Mouse (Mus musculus) forebrain, postnatal 0 days (tissue): Measurements from ENCODE around the gene 2310034G01Rik. TPM values are rescaled to one million over a fixed set of nuclear protein-coding genes. Genes with fewer than 3 reads are reported as not detected.
A peak's percentile ranks its signal among the peaks of the same experiment; 100 is the strongest.

Source experiments
- ATAC-seq: fragments of 200-750 bp; cut with Nextera tagmentation; 2 replicates; pipeline ENCODE4 v1.8.0; 2017; ENCODE audit warnings: mild to moderate bottlenecking, moderate library complexity
- DNase-seq: peaks from one replicate; pipeline ENCODE4 v3.0.0-alpha.2; 2015
- H3K27ac ChIP-seq: fragments of 300-500 bp; sonication (generic); 2 replicates; pipeline ENCODE4 v1.5.1; 2014; ENCODE audit warnings: low read depth, mild to moderate bottlenecking, antibody characterized with exemption, low read length, moderate library complexity, mixed read lengths
- H3K27me3 ChIP-seq: fragments of 300-500 bp; sonication (generic); 2 replicates; pipeline ENCODE4 v1.6.1; 2014; ENCODE audit warnings: mild to moderate bottlenecking, low read length, mixed read lengths; ENCODE audit not compliant: insufficient read depth
- H3K36me3 ChIP-seq: fragments of 300-500 bp; sonication (generic); 2 replicates; pipeline ENCODE4 v1.6.1; 2014; ENCODE audit warnings: mild to moderate bottlenecking, moderate library complexity; ENCODE audit not compliant: insufficient read depth
- H3K4me1 ChIP-seq: fragments of 300-500 bp; sonication (generic); 2 replicates; pipeline ENCODE4 v1.6.1; 2014; ENCODE audit warnings: antibody characterized with exemption; ENCODE audit not compliant: insufficient read depth
- H3K4me2 ChIP-seq: fragments of 300-500 bp; sonication (generic); 2 replicates; pipeline ENCODE4 v1.6.1; 2014; ENCODE audit warnings: low read depth, mild to moderate bottlenecking, moderate library complexity
- H3K4me3 ChIP-seq: fragments of 300-500 bp; sonication (generic); 2 replicates; pipeline ENCODE4 v1.5.1; 2014; ENCODE audit warnings: low read depth, low read length, mixed read lengths
- H3K9ac ChIP-seq: fragments of 300-500 bp; sonication (generic); 2 replicates; pipeline ENCODE4 v1.6.1; 2014; ENCODE audit warnings: mild to moderate bottlenecking
- H3K9me3 ChIP-seq: fragments of 300-500 bp; sonication (generic); 2 replicates; pipeline ENCODE4 v1.6.1; 2016; ENCODE audit warnings: low read length
- CTCF ChIP-seq: sonication (generic); IDR thresholded peaks from 2 replicates; pipeline ENCODE4 v1.5.1; 2016; ENCODE audit warnings: antibody characterized with exemption, control low read depth, low read depth
- WGBS: fragments of 180-500 bp; shearing (Covaris S2); extraction: QIAGEN DNeasy Blood & Tissue Kit; methylation state at CpG from one replicate; pipeline ENCODE4 v1.1.7; 2014; 5-methylcytosine and 5-hydroxymethylcytosine counted together
- polyA plus RNA-seq: library from polyadenylated mRNA; unstranded; fragments of >200 nt; fragmentation: Nextera tagmentation; extraction: Ambion mirVana; gene quantifications from 2 replicates; pipeline ENCODE4 v1.2.1, GENCODE M21; 2015
- total RNA-seq: library from RNA; depleted of rRNA; stranded (reverse); fragments of >200 nt; gene quantifications from 2 replicates; pipeline ENCODE4 v1.2.3, GENCODE M21; 2014

The 2310034G01Rik gene
- total and polyA plus RNA-seq, 2 experiments from 2014 or later: 2.3 to 4.3 TPM

GRCm38 (mm10) chr19:46396109-46396508 lies 46.0 kb upstream of the 2310034G01Rik start:
- Histone ChIP-seq H3K9ac (no peak overlapping the region; the same call in 1 of the 2 replicates), H3K4me1 (peaks cover 24% of the 10 kb centered on the region)

GRCm38 (mm10) chr19:46395109-46396009 lies 45.3 kb upstream of the 2310034G01Rik start, which contains the start of gene Actr1a:
Gene Actr1a, minus strand, starts transcription at chr19:46395748.
- WGBS: 1% methylated on average over 51 of the region's 51 CpGs
- Histone ChIP-seq H3K4me2 (peak within 1 kb of the TSS; percentile 86), H3K9ac (peak within 1 kb of the TSS; percentile 99), H3K27ac (peak within 1 kb of the TSS; percentile 96), H3K4me1 (peaks cover 24% of the 10 kb centered on the region), H3K36me3 (no peaks in the 10 kb centered on the region), H3K9me3 (no peaks in the 10 kb centered on the region), H3K27me3 (no peaks in the 10 kb centered on the region), H3K4me3 (peak within 1 kb of the TSS; percentile 94)
- DNase-seq (peak; percentile 100), ATAC-seq (peak; percentile 97)
- TF ChIP-seq CTCF: no peak

More at GRCm38 (mm10) chr19:46396109-46396508, 46.0 kb upstream of the 2310034G01Rik start:
- ATAC-seq: no peak
- peak overlapping the region; percentile 51 for H3K4me2 ChIP-seq
- 11% methylated on average over 8 of the region's 8 CpGs for WGBS
- H3K36me3 ChIP-seq: peaks cover 3% of the 10 kb centered on the region; the same call in 1 of the 2 replicates
- H3K27ac ChIP-seq: no peak overlapping the region
- no peaks in the 10 kb centered on the region for H3K9me3 ChIP-seq
- H3K4me3 ChIP-seq: peak overlapping the region; percentile 94
- no peak for TF ChIP-seq CTCF
- H3K27me3 ChIP-seq: no peaks in the 10 kb centered on the region
- no peak for DNase-seq

DNA sequence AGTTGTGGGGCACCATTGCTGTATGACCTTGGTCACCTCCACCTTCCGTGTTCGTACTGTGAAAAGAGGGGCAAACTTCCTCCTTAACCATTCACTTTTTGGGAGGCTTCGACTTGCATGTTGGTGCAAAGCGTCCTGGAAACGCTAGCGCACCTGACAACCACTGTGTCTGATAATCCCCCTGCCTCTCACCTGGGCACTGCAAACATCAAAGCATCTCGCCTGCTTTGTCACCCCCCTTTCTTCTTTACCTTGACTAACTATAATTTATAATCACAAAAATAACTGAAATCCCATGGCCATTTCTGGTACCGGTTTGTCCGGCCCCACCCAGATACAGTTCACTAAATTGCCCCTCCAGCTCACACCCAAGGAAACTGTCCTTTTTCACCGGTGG lies 44.6 kb upstream of the 2310034G01Rik start:
- no peaks in the 10 kb centered on the region for H3K9me3 ChIP-seq
- DNase-seq (no peak), ATAC-seq (no peak)
- H3K27me3 ChIP-seq: no peaks in the 10 kb centered on the region
- H3K9ac ChIP-seq: peak overlapping the region; percentile 37
- H3K4me1 ChIP-seq: peaks cover 24% of the 10 kb centered on the region
- TF ChIP-seq CTCF: no peak
- H3K4me2 ChIP-seq: peak overlapping the region; percentile 86
- no peaks in the 10 kb centered on the region; the same call in 1 of the 2 replicates for H3K36me3 ChIP-seq
- peak overlapping the region; percentile 94 for H3K4me3 ChIP-seq
- H3K27ac ChIP-seq: no peak overlapping the region
- 6% methylated on average over 10 of the region's 10 CpGs for WGBS

DNA sequence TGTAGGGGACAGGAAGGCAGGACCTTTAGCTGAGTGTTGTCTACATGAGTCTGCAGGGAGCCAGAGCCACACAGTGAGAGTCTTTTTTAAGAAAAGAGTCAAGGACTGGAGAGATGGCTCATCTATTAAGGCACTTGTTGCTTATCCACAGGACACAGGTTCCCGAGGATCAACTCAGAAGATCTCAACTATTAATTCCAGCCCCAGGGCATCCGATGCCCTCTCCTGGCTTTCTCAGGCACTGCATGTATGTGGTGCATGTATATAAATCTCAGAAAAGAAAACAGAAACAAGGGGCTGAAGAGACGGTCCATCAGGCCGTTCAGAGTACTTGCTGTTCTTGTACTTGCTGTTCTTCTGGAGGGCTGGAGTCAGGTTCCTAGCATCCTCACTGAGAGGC lies 41.9 kb upstream of the 2310034G01Rik start:
- peaks cover 10% of the 10 kb centered on the region for H3K36me3 ChIP-seq

GRCm38 (mm10) chr19:46389872-46390271 lies 39.8 kb upstream of the 2310034G01Rik start:
- H3K4me1 ChIP-seq: peaks cover 12% of the 10 kb centered on the region
- no peaks in the 10 kb centered on the region for H3K27me3 ChIP-seq
- no peak overlapping the region for H3K4me2 ChIP-seq
- DNase-seq (no peak), ATAC-seq (no peak)
- TF ChIP-seq CTCF: peak; percentile 55
- H3K9me3 ChIP-seq: no peaks in the 10 kb centered on the region
- peaks cover 25% of the 10 kb centered on the region for H3K36me3 ChIP-seq
- 87% methylated on average over 5 of the region's 5 CpGs for WGBS
- no peak overlapping the region for H3K27ac ChIP-seq
- H3K9ac ChIP-seq: no peak overlapping the region
- no peak overlapping the region for H3K4me3 ChIP-seq

More for the DNA sequence above, 41.9 kb upstream of the 2310034G01Rik start:
- WGBS: 37% methylated on average over 4 of the region's 4 CpGs
- no peak overlapping the region for H3K9ac ChIP-seq
- no peak for ATAC-seq
- no peaks in the 10 kb centered on the region for H3K27me3 ChIP-seq
- peaks cover 12% of the 10 kb centered on the region for H3K4me1 ChIP-seq
- H3K4me3 ChIP-seq: no peak overlapping the region
- H3K4me2 ChIP-seq: no peak overlapping the region
- no peak for DNase-seq
- TF ChIP-seq CTCF: peak; percentile 47
- H3K27ac ChIP-seq: no peak overlapping the region
- H3K9me3 ChIP-seq: no peaks in the 10 kb centered on the region

DNA sequence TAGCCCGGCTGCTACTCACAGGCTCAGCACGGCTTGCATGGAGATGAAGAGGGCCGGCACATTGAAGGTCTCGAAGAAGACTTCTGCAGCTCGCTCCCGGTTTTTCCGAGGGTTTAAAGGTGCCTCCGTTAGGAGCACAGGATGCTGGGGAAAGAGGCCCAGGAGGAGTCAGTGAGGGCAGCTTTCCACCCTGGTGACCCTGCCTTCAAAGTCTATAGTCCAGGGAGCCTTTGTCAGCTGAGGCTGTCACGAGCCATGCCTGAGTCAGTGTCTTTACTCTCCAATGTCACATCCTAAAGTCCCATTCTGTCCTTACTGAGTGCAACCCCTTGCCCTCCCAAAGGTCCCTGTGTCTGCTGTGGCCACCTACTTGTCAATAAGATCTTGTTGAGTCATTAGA lies 32.2 kb upstream of the 2310034G01Rik start:
- H3K4me3 ChIP-seq: no peak overlapping the region
- H3K27ac ChIP-seq: no peak overlapping the region
- H3K4me1 ChIP-seq: no peaks in the 10 kb centered on the region
- no peak overlapping the region for H3K9ac ChIP-seq
- WGBS: 93% methylated on average over 9 of the region's 9 CpGs
- DNase-seq (no peak), ATAC-seq (no peak)
- H3K9me3 ChIP-seq: no peaks in the 10 kb centered on the region
- H3K27me3 ChIP-seq: no peaks in the 10 kb centered on the region
- peaks cover 91% of the 10 kb centered on the region for H3K36me3 ChIP-seq
- TF ChIP-seq CTCF: no peak
- H3K4me2 ChIP-seq: no peak overlapping the region

DNA sequence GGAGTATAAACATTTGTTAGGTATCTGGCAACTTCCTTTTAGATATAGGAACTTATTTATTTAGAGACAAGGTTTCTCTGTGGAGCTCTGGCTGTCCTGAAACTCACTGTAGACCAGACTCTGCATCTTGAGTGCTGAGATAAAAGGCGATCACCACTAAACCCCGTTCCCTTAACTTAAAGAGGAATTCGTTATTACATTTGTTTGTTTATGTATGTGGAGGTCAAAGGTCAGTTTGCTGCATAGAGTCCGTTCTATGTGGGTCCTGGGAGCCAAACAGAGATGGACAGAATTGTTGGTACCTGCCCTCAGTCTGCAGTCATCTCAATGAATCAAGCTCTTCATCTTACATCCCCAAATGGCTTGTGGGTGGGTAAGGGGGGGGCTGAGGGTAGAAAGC lies 25.8 kb upstream of the 2310034G01Rik start:
- ATAC-seq (no peak), DNase-seq (no peak)
- Histone ChIP-seq H3K4me3 (no peak overlapping the region), H3K4me1 (no peaks in the 10 kb centered on the region), H3K36me3 (peaks cover 49% of the 10 kb centered on the region), H3K9me3 (no peaks in the 10 kb centered on the region), H3K4me2 (no peak overlapping the region), H3K27ac (no peak overlapping the region), H3K27me3 (no peaks in the 10 kb centered on the region), H3K9ac (no peak overlapping the region)
- no peak for TF ChIP-seq CTCF
- WGBS: 52% methylated on average over 4 of the region's 4 CpGs
